Mouse (Mus musculus) midbrain, embryonic 14.5 days (tissue): ENCODE data around the gene Hoxd11. TPM values are rescaled to one million over a fixed set of nuclear protein-coding genes. Genes with fewer than 3 reads are reported as not detected.

Source experiments
- ATAC-seq: fragments of 200-750 bp; cut with Nextera tagmentation; 2 replicates; pipeline ENCODE4 v1.8.0; 2017; ENCODE audit warnings: moderate number of reproducible peaks, moderate library complexity; ENCODE audit not compliant: low FRiP score, low TSS enrichment
- DNase-seq: peaks from one replicate; pipeline ENCODE4 v3.0.0-alpha.2; 2015
- H3K27ac ChIP-seq: fragments of 300-500 bp; sonication (generic); replicated peaks from 2 replicates; pipeline ENCODE4 v1.5.1; 2014; ENCODE audit warnings: mild to moderate bottlenecking, low read depth, low read length, moderate library complexity
- H3K27me3 ChIP-seq: fragments of 300-500 bp; sonication (generic); 2 replicates; pipeline ENCODE4 v1.6.1; 2014; ENCODE audit warnings: low read length, control low read depth, mixed read lengths; ENCODE audit not compliant: control insufficient read depth, insufficient read depth
- H3K36me3 ChIP-seq: fragments of 300-500 bp; sonication (generic); 2 replicates; pipeline ENCODE4 v1.6.1; 2014; ENCODE audit warnings: low read length, control low read depth; ENCODE audit not compliant: control insufficient read depth, insufficient read depth
- H3K4me1 ChIP-seq: fragments of 300-500 bp; sonication (generic); 2 replicates; pipeline ENCODE4 v1.6.1; 2014; ENCODE audit warnings: mild to moderate bottlenecking, antibody characterized with exemption, low read length, control low read depth; ENCODE audit not compliant: control insufficient read depth, insufficient read depth
- H3K4me2 ChIP-seq: fragments of 300-500 bp; sonication (generic); 2 replicates; pipeline ENCODE4 v1.6.1; 2014; ENCODE audit warnings: mild to moderate bottlenecking, low read length, moderate library complexity
- H3K4me3 ChIP-seq: fragments of 300-500 bp; sonication (generic); replicated peaks from 2 replicates; pipeline ENCODE4 v1.5.1; 2014; ENCODE audit warnings: low read depth, low read length
- H3K9ac ChIP-seq: fragments of 300-500 bp; sonication (generic); replicated peaks from 2 replicates; pipeline ENCODE4 v1.6.1; 2014; ENCODE audit warnings: mild to moderate bottlenecking, low read length, moderate library complexity
- H3K9me3 ChIP-seq: fragments of 300-500 bp; sonication (generic); 2 replicates; pipeline ENCODE4 v1.6.1; 2016; ENCODE audit warnings: low read length, control low read depth, mixed read lengths; ENCODE audit not compliant: control insufficient read depth
- WGBS: fragments of 180-500 bp; shearing (Covaris S2); extraction: QIAGEN DNeasy Blood & Tissue Kit; methylation state at CpG from one replicate; pipeline ENCODE4 v1.1.7; 2014; 5-methylcytosine and 5-hydroxymethylcytosine counted together
- polyA plus RNA-seq: library from polyadenylated mRNA; unstranded; fragments of >200 nt; fragmentation: Nextera tagmentation; extraction: Ambion mirVana; gene quantifications from 2 replicates; pipeline ENCODE4 v1.2.1, GENCODE M21; 2014

The Hoxd11 gene
- polyA plus RNA-seq, 1 experiment from 2014 or later = not detected

DNA sequence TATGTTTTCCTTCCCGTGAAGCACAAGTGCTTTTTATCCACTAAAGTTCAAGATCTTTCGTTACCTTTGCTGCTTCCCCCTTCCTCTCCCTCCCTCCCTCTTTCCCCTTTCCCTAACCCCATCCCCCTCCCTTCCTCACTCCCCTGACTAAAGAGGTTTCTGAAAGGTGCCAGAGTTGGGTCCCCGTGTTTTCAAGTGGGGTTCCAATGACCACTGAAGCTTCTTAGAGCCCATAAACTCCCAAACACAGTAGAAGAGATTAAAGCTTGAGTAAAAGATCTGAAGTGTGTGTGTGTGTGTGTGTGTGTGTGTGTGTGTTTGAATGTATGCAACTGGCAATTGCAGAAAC is 10.2 kb upstream of the Hoxd11 start:
- WGBS = 0% methylated on average over 3 of the region's 3 CpGs
- Histone ChIP-seq H3K36me3 (no peaks in the 10 kb centered on the region), H3K9me3 (no peaks in the 10 kb centered on the region), H3K4me1 (no peaks in the 10 kb centered on the region), H3K4me3 (no peak overlapping the region), H3K9ac (no peak overlapping the region), H3K27ac (no peak overlapping the region), H3K4me2 (no peak overlapping the region), H3K27me3 (peaks cover 98% of the 10 kb centered on the region)
- DNase-seq (no peak), ATAC-seq (no peak)

DNA sequence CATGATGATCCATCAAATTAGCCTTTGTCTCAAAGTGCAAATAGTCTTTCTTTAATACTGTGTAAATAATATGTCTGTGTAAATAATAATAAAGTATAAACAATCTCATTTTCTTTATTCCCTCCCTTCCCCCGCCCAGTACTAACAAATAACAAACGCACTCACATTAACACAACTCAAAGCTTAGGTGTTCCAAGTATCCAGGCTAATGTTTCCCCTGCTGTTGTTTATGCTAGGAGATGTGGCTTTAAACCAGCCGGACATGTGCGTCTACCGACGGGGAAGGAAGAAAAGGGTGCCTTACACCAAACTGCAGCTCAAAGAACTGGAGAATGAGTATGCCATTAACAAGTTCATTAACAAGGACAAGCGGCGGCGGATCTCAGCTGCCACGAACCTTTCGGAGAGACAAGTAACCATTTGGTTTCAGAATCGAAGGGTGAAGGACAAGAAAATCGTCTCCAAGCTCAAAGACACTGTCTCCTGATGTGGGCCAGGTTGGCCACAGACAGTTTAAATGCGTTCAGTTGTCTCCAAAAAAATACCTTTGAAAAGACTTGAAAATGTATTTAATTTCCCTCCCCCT is 9.6 kb upstream of the Hoxd11 start:
- 2% methylated on average over 14 of the region's 14 CpGs for WGBS
- Histone ChIP-seq H3K36me3 (no peaks in the 10 kb centered on the region), H3K9ac (no peak overlapping the region), H3K4me2 (no peak overlapping the region), H3K27me3 (peaks cover 98% of the 10 kb centered on the region), H3K27ac (no peak overlapping the region), H3K4me3 (no peak overlapping the region), H3K4me1 (no peaks in the 10 kb centered on the region), H3K9me3 (no peaks in the 10 kb centered on the region)
- ATAC-seq (no peak), DNase-seq (no peak)

DNA sequence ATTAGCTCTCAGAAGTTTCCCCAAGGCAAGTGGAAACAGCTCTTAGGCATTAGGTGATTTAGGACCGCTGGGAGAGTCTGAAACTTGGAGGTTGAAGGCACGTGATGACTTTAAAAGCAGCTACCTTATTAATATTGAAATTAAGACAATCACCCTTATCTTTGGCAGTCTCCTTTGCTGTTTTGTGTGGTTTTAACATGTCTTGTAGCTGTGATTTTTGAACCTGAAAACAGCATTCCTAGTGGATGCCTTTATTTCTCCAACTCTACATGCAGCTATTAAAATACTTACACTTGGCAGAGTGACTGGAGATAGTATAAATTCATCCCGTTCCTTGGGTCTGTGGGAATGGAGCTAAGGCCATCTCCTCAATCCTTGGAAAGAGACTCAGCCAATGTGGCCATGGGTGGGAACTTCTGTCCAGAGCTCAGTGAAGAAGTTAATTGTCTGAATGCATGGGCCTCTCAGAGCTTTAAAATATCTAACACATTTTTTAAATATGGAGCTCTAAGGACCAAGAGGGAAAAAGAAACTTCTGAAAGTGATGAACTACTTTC is 8.6 kb upstream of the Hoxd11 start:
- H3K4me3 ChIP-seq = no peak overlapping the region
- H3K4me2 ChIP-seq = no peak overlapping the region
- no peak for ATAC-seq
- no peak overlapping the region for H3K27ac ChIP-seq
- no peaks in the 10 kb centered on the region for H3K9me3 ChIP-seq
- no peaks in the 10 kb centered on the region for H3K4me1 ChIP-seq
- no peaks in the 10 kb centered on the region for H3K36me3 ChIP-seq
- H3K9ac ChIP-seq = no peak overlapping the region
- peaks cover 99% of the 10 kb centered on the region for H3K27me3 ChIP-seq
- no peak for DNase-seq
- WGBS = 0% methylated on average over 3 of the region's 3 CpGs

DNA sequence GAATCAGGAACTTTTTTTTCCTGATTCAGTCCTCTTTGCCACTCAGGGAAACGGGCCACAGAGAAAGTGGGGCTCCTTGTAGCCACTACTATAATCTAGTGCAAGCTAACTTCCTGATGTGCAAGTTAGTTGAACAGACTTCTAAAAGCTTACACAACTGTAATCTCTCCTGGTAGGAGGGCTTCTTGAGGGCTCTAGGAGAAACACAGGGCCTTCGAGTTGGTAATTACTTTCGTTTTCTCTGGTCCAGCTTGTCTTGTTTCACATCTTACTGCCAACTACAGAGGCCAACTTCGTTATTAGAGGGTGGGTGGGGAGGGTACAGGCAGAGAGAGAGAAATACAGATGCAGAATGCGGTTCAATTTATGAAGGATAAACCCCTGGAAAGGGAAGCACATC is 7.5 kb upstream of the Hoxd11 start:
- Histone ChIP-seq H3K27ac (no peak overlapping the region), H3K36me3 (no peaks in the 10 kb centered on the region), H3K9me3 (no peaks in the 10 kb centered on the region), H3K27me3 (peaks cover 99% of the 10 kb centered on the region), H3K9ac (no peak overlapping the region), H3K4me1 (no peaks in the 10 kb centered on the region), H3K4me2 (no peak overlapping the region), H3K4me3 (no peak overlapping the region)
- DNase-seq = no peak
- WGBS = 4% methylated on average over 5 of the region's 5 CpGs
- no peak for ATAC-seq

DNA sequence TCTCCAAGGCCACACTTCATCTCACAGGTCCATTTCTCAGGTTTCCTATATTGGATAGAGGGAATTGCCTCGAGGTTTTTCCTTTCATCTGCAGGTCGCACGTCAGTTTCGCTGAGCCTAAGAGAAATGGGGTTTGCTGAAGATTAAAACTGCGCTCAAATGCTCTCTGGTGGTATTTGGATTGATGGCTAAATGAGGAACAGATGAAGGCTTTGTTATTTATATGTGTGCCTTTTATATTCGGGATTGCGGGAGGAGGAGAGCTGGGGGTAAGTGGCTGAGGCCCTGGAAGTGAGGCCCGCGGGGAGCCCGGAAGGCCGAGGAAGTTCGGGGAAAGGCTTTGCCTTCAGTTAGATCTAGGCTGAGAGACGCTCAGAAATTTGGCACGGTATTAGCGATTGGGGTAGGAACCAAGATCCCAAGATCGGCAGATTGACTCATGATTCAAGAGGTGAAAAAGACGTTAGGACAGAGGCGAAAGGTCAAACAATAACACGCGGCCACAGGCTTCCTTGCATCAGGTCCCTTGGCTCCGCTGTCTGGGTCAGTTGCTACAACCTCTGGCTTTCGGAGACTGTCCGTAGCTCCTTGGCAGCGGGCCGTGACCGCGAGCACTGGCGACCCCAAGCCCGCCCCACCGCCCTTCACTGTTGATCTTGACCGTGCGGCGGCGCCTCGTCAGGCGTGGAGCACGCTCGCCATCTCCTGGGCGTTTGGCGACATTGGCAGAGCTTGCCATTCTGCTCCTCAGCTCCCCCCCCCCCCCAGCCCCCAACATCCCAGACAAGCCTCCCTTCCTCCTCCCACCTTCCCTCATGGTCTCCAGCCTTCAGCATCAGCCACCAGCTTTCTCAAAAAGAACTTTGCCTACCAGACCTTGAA is 6.6 kb upstream of the Hoxd11 start:
- H3K36me3 ChIP-seq = no peaks in the 10 kb centered on the region
- no peaks in the 10 kb centered on the region for H3K9me3 ChIP-seq
- peak overlapping the region; percentile 20 for H3K4me3 ChIP-seq
- H3K4me2 ChIP-seq = peak overlapping the region; percentile 46
- peaks cover 99% of the 10 kb centered on the region for H3K27me3 ChIP-seq
- no peaks in the 10 kb centered on the region for H3K4me1 ChIP-seq
- H3K9ac ChIP-seq = no peak overlapping the region
- under 1% methylated on average over 40 of the region's 40 CpGs for WGBS
- no peak overlapping the region for H3K27ac ChIP-seq
- DNase-seq (peak; percentile 84), ATAC-seq (no peak)

DNA sequence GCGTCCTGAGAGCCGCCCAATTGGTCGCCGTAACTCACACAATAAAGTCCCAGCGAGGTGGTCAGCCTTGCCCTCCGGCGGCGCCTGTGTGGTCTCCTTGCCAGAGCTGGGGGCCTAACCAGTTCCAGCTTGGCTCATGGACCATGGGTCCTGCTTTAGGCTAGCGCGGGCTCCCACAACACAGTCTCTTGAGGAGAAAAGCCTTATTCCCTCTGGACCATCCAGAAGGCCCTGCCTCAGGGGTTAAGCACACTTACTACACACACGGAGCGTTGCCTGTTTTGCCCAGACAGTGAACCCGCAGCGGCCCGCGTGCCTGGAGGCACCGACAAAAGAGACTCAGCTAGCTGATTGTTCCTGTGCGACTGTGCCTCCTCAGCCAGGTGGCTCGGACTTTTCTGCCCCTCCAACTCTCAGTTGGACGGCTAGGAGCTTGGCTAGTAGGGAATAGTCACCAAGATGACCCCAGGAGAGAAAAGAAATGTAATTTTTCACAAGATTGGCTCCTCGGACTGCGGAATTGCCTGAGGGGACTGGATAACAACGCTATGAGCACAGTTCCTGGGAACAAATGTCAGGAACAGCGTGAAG is 5.4 kb upstream of the Hoxd11 start:
- no peaks in the 10 kb centered on the region for H3K9me3 ChIP-seq
- ATAC-seq = no peak
- WGBS = 1% methylated on average over 24 of the region's 24 CpGs
- H3K9ac ChIP-seq = no peak overlapping the region
- H3K36me3 ChIP-seq = no peaks in the 10 kb centered on the region
- no peak overlapping the region for H3K4me3 ChIP-seq
- peaks cover 100% of the 10 kb centered on the region for H3K27me3 ChIP-seq
- no peak overlapping the region for H3K27ac ChIP-seq
- no peak overlapping the region for H3K4me2 ChIP-seq
- H3K4me1 ChIP-seq = no peaks in the 10 kb centered on the region
- DNase-seq = no peak

DNA sequence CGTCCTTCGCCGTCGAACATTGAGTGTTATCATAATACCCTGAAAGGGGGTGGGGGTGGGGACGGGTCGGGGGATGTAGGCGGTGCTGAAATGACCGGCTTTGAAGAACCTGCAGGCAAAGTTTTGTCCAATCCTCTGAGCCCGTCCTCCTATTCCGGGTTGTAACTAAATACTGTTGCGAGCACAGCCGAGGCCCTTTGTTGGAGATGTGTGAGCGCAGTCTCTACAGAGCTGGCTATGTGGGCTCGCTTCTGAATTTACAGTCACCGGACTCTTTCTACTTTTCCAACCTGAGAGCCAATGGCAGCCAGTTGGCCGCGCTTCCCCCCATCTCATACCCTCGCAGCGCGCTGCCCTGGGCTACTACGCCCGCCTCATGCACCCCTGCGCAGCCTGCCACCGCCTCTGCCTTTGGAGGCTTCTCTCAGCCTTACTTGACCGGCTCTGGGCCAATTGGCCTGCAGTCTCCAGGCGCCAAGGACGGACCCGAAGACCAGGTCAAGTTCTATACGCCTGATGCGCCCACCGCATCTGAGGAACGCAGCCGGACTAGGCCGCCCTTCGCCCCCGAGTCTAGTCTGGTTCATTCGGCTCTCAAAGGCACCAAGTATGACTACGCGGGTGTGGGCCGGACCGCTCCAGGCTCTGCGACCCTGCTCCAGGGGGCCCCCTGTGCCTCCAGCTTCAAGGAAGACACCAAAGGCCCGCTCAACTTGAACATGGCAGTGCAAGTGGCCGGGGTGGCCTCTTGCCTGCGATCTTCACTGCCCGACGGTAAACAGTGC is 4.3 kb upstream of the Hoxd11 start, which contains the start of gene Hoxd12:
Hoxd12 (plus strand) TSS at position 133 of the 785 bp plus-strand sequence.
- Histone ChIP-seq H3K4me1 (no peaks in the 10 kb centered on the region), H3K9me3 (no peaks in the 10 kb centered on the region), H3K4me2 (no peak within 1 kb of the TSS), H3K36me3 (no peaks in the 10 kb centered on the region), H3K27me3 (peaks cover 100% of the 10 kb centered on the region), H3K27ac (no peak within 1 kb of the TSS), H3K9ac (no peak within 1 kb of the TSS), H3K4me3 (no peak within 1 kb of the TSS)
- WGBS = 2% methylated on average over 47 of the region's 47 CpGs
- DNase-seq (no peak), ATAC-seq (no peak)

DNA sequence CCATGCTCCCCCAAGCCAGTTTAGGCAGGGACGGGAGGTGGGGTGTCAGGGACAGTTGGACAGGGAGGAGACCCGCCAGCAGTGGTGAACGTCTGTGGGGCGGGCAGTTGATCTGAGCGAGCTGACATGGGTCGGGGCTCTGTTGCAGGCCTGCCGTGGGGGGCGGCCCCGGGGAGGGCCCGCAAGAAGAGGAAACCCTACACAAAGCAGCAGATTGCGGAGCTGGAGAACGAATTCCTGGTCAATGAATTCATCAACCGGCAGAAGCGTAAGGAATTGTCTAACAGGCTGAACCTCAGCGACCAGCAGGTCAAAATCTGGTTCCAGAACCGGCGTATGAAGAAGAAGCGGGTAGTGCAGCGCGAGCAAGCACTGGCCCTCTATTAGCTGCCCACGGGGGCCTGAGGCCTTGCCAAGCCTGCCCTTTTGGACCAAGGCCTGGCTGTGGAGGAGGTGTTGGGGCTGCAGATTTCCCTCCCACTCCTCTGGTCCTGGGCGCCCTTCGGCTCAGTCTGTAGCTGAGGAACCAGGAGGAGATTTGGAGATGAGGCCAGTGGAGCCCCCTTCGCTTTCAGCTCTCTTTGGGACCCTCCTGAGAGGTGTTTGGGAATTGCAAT is 3.6 kb upstream of the Hoxd11 start:
- ATAC-seq (no peak), DNase-seq (no peak)
- Histone ChIP-seq H3K4me2 (no peak overlapping the region), H3K9me3 (no peaks in the 10 kb centered on the region), H3K27ac (no peak overlapping the region), H3K4me3 (no peak overlapping the region), H3K9ac (no peak overlapping the region), H3K36me3 (no peaks in the 10 kb centered on the region), H3K4me1 (no peaks in the 10 kb centered on the region), H3K27me3 (peaks cover 99% of the 10 kb centered on the region)
- WGBS = 4% methylated on average over 24 of the region's 24 CpGs
